Mouse (Mus musculus) left cerebral cortex, adult 18-20 months (tissue): ENCODE data around the gene Tnfrsf1b. TPM values are rescaled to one million over a fixed set of nuclear protein-coding genes. Genes with fewer than 3 reads are reported as not detected.
"Not testable (repeated sequence)": the region's sequence is repeated elsewhere in the genome, so short reads cannot be mapped to it uniquely, and the experiment has no call there.

Experiments
- DNase-seq, 2 experiments: peaks; one replicate each; pipeline ENCODE4 v3.0.0; 2021 to 2022; ENCODE audit warnings: low spot score in 2 of 2, mixed read lengths in 1 of 2
- total RNA-seq, 2 experiments: library from RNA; stranded (reverse); gene quantifications; 2 replicates each; pipeline ENCODE4 v1.2.3; 2021

Gene Tnfrsf1b
- total RNA-seq, 2 experiments from 2014 or later, result 2.8 to 3.0 TPM

- DNase-seq, result no peak
Measured at GRCm38 (mm10) chr4:145193406-145193805, 53.3 kb downstream of the Tnfrsf1b start.

GRCm38 (mm10) chr4:145192686-145193085 lies 54.0 kb downstream of the Tnfrsf1b start:
- no peak for DNase-seq

- no peak for DNase-seq
Measured at GRCm38 (mm10) chr4:145188561-145188960, 58.1 kb downstream of the Tnfrsf1b start.

- no peak for DNase-seq
Measured at GRCm38 (mm10) chr4:145187619-145188018, 59.1 kb downstream of the Tnfrsf1b start.

- no peak for DNase-seq
Measured at GRCm38 (mm10) chr4:145178918-145179549, 67.6 kb downstream of the Tnfrsf1b start.

GRCm38 (mm10) chr4:145165542-145165941 lies 81.1 kb downstream of the Tnfrsf1b start:
- DNase-seq, result not testable (repeated sequence)

GRCm38 (mm10) chr4:145164111-145164510 lies 82.6 kb downstream of the Tnfrsf1b start:
- no peak for DNase-seq

Other genes starting within 250 kb of the Tnfrsf1b start
- 10 to 100 TPM; 52.0 to 59.4 TPM for gene Vps13d, start 51.9 kb downstream of the Tnfrsf1b start, total RNA-seq
- 1 to 10 TPM; 1.7 to 1.9 TPM for gene Tnfrsf8, start 68.3 kb upstream of the Tnfrsf1b start, total RNA-seq